Mouse (Mus musculus): ENCODE results near the gene Rrm2. TPM values are rescaled to one million over a fixed set of nuclear protein-coding genes. Genes with fewer than 3 reads are reported as not detected.

Gene Rrm2
- 248 and 263 TPM in 2 replicates for polyA plus RNA-seq (2015; fragmentation: Nextera tagmentation; extraction: Ambion mirVana)

DNA sequence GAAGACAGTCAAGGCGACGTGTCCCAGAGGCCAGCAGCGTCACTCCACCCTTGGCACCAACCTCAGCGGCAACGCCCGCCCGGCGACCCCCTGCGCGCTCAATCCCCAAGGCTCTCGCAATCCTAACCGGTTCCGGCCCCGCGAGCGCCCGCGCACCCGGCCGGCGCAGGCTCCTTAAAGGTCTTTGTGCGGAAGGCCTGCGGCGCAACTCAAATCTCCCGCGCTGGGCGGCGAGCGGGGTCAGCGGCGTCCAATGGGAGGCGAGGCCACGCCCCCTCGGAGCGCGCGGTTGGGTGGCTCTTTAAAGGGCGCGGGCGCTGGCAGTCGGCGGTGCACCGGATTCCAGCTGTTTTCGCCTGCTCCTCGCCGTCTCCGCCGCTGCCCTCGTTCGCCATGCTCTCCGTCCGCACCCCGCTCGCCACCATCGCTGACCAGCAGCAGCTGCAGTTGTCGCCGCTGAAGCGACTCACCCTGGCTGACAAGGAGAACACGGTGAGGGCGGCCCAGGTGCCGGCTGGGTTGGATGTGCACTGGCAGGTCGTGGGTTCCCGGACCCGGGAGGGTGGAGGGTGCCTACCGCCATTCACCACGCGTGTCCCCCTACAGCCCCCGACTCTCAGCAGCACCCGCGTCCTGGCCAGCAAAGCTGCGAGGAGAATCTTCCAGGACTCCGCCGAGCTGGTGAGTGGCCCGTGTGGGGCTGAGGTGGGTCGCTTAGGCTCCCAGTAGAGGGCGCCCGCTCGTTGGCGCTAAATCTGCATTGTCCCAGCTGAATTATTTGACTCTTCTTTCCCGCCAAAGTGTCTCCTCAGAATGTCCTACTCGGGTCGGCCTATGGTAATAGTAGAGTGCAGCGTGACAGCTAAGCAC lies at the start of gene Rrm2:
TSS of gene Rrm2 (plus strand) at position 288 of the 870 bp plus-strand sequence.
- peak; percentile 84 for ATAC-seq (ENCODE audit: extremely low read depth, insufficient number of reproducible peaks, low FRiP score, low TSS enrichment)
- H3K4me1 ChIP-seq = peaks cover 66% of the 10 kb centered on the region
- under 1% methylated on average over 77 of the region's 83 CpGs for WGBS

DNA sequence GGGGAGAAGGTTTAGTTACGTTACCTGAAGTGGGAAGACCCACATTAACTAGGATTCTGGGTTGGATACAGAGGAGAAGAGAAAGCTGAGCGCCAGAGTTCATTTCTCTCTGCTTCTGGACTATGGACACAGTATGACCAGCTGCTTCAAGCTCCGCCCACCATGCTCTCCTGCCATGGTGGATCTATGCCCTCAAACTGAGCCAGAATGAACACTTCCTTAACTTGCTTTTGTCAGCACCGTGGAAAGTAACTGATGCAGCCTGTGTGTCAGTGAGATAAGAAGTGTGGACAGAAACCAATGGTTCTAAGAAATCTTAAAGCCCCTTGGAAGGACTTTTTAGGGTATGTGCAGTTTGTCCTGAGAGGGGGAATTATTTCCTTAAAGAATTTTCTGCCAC lies 49.0 kb upstream of the Rrm2 start:
- H3K4me3 ChIP-seq = no peak overlapping the region
- H3K4me2 ChIP-seq = no peak overlapping the region
- no peak overlapping the region for H3K9ac ChIP-seq
- 65% methylated on average over 4 of the region's 4 CpGs for WGBS
- H3K36me3 ChIP-seq = peaks cover 94% of the 10 kb centered on the region
- H3K9me3 ChIP-seq = no peaks in the 10 kb centered on the region
- no peak overlapping the region for H3K27ac ChIP-seq (replicated peaks)
- no peak for ATAC-seq (ENCODE audit: extremely low read depth, insufficient number of reproducible peaks, low FRiP score, low TSS enrichment)
- peaks cover 54% of the 10 kb centered on the region for H3K4me1 ChIP-seq
- no peaks in the 10 kb centered on the region for H3K27me3 ChIP-seq (replicated peaks)

More for the DNA sequence above, at the start of gene Rrm2:
- H3K27me3 ChIP-seq (replicated peaks) = no peaks in the 10 kb centered on the region
- peak within 1 kb of the TSS; percentile 84 for H3K27ac ChIP-seq (replicated peaks)
- no peaks in the 10 kb centered on the region for H3K9me3 ChIP-seq
- peaks cover 35% of the 10 kb centered on the region for H3K36me3 ChIP-seq
- peak within 1 kb of the TSS; percentile 95 for H3K4me3 ChIP-seq
- peak within 1 kb of the TSS; percentile 93 for H3K4me2 ChIP-seq
- H3K9ac ChIP-seq = peak within 1 kb of the TSS; percentile 92

- H3K4me2 ChIP-seq = no peak overlapping the region
- no peak for ATAC-seq (ENCODE audit: extremely low read depth, insufficient number of reproducible peaks, low FRiP score, low TSS enrichment)
- H3K9me3 ChIP-seq = no peaks in the 10 kb centered on the region
- H3K4me3 ChIP-seq = no peak overlapping the region
- no peaks in the 10 kb centered on the region for H3K27me3 ChIP-seq (replicated peaks)
- WGBS = 90% methylated on average over 9 of the region's 9 CpGs
- peaks cover 45% of the 10 kb centered on the region for H3K4me1 ChIP-seq
- H3K9ac ChIP-seq = no peak overlapping the region
- H3K36me3 ChIP-seq = peaks cover 92% of the 10 kb centered on the region
- H3K27ac ChIP-seq (replicated peaks) = no peak overlapping the region
Measured at GRCm38 (mm10) chr12:24659923-24660322, 48.1 kb upstream of the Rrm2 start.

DNA sequence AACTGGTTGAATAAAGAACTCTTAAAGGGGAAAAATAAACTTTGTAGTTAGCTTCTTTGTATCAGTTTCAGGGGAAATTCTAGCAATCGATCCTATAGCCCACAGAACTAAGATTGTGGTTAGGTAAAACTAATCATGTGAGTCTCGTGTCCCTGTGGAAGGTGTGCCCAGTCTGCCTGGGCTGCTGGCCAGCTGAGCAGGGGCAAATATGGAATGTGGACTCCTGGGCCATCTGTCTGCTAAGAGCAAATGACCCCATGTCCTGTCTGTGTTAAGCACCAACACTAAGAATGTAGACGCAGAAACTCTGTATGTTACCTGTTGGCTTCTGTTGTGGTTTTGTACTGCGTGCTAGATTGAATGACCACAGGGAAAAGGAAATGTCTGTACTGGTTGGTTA lies 46.9 kb upstream of the Rrm2 start:
- peaks cover 80% of the 10 kb centered on the region for H3K36me3 ChIP-seq
- H3K27ac ChIP-seq (replicated peaks) = no peak overlapping the region
- no peak overlapping the region for H3K9ac ChIP-seq
- H3K4me2 ChIP-seq = no peak overlapping the region
- peaks cover 35% of the 10 kb centered on the region for H3K4me1 ChIP-seq
- H3K4me3 ChIP-seq = no peak overlapping the region
- ATAC-seq (ENCODE audit: extremely low read depth, insufficient number of reproducible peaks, low FRiP score, low TSS enrichment) = no peak
- WGBS = 63% methylated on average over 4 of the region's 4 CpGs
- H3K9me3 ChIP-seq = no peaks in the 10 kb centered on the region
- no peaks in the 10 kb centered on the region for H3K27me3 ChIP-seq (replicated peaks)

GRCm38 (mm10) chr12:24662131-24662530 lies 45.9 kb upstream of the Rrm2 start:
- 87% methylated on average over 5 of the region's 5 CpGs for WGBS
- Histone ChIP-seq H3K4me3 (no peak overlapping the region), H3K36me3 (peaks cover 73% of the 10 kb centered on the region)

GRCm38 (mm10) chr12:24680096-24680491 lies 27.9 kb upstream of the Rrm2 start:
- 20% methylated on average over 9 of the region's 9 CpGs for WGBS
- H3K36me3 ChIP-seq = no peaks in the 10 kb centered on the region

More at GRCm38 (mm10) chr12:24662131-24662530, 45.9 kb upstream of the Rrm2 start:
- no peak overlapping the region for H3K9ac ChIP-seq
- no peak overlapping the region for H3K27ac ChIP-seq (replicated peaks)
- peaks cover 25% of the 10 kb centered on the region for H3K4me1 ChIP-seq
- H3K9me3 ChIP-seq = no peaks in the 10 kb centered on the region
- ATAC-seq (ENCODE audit: extremely low read depth, insufficient number of reproducible peaks, low FRiP score, low TSS enrichment) = no peak
- no peaks in the 10 kb centered on the region for H3K27me3 ChIP-seq (replicated peaks)
- no peak overlapping the region for H3K4me2 ChIP-seq

GRCm38 (mm10) chr12:24680492-24681285 lies 27.4 kb upstream of the Rrm2 start:
- ATAC-seq (ENCODE audit: extremely low read depth, insufficient number of reproducible peaks, low FRiP score, low TSS enrichment) = no peak
- H3K4me1 ChIP-seq = peaks cover 32% of the 10 kb centered on the region
- H3K4me3 ChIP-seq = peak overlapping the region; percentile 65
- H3K9ac ChIP-seq = peak overlapping the region; percentile 83
- H3K4me2 ChIP-seq = peak overlapping the region; percentile 94
- 1% methylated on average over 53 of the region's 61 CpGs for WGBS
- H3K27me3 ChIP-seq (replicated peaks) = peaks cover 62% of the 10 kb centered on the region
- no peak overlapping the region for H3K27ac ChIP-seq (replicated peaks)
- H3K36me3 ChIP-seq = no peaks in the 10 kb centered on the region
- no peaks in the 10 kb centered on the region for H3K9me3 ChIP-seq

More at GRCm38 (mm10) chr12:24680096-24680491, 27.9 kb upstream of the Rrm2 start:
- Histone ChIP-seq H3K27me3 (replicated peaks) (peaks cover 58% of the 10 kb centered on the region), H3K27ac (replicated peaks) (no peak overlapping the region), H3K9ac (peak overlapping the region; percentile 83), H3K4me2 (peak overlapping the region; percentile 94), H3K4me3 (peak overlapping the region; percentile 65), H3K9me3 (no peaks in the 10 kb centered on the region), H3K4me1 (peaks cover 32% of the 10 kb centered on the region)
- ATAC-seq (ENCODE audit: extremely low read depth, insufficient number of reproducible peaks, low FRiP score, low TSS enrichment) = no peak

DNA sequence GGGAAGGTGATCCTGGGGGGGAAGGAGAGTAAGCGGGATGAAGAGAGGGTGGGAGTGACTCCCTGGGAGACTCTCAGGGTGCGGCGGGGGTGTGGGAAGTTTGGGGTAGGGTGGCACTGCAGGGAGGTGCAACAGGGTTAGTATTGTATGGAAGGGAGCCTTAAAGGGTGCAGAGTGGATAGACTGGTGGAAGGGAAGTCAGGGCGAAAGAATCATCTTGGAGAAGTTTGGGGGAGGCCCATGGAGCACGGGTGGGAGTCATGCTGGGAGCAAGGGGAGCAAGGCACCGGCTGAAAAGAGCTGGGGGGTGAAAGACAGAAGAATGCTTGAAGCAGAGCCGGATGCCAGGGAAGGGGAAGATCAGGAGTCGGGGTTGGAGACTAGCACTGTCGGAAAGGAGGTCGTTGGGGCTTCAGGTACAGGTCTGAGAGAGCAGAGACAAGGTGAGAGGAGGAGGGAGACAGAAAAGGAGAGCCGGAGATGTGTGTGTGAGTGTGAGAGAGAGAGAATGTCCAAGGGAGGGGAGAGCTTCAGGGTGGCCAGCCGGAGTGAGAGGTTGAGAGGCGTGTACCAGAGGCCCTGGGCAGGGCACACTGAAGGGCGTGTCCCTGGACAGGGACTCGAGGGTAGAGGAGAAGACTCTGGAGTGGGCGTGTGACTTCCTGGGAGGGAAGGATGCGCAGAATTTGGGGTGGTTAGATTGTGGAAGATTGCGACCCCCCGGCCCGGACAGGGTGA lies 26.6 kb upstream of the Rrm2 start, which contains the start of gene Cys1:
TSS of gene Cys1 (minus strand) at position 528 of the 738 bp plus-strand sequence.
- WGBS = 3% methylated on average over 20 of the region's 20 CpGs
- H3K36me3 ChIP-seq = no peaks in the 10 kb centered on the region
- peaks cover 68% of the 10 kb centered on the region for H3K27me3 ChIP-seq (replicated peaks)
- ATAC-seq (ENCODE audit: extremely low read depth, insufficient number of reproducible peaks, low FRiP score, low TSS enrichment) = peak; percentile 56; the same call in 1 of the 2 replicates
- H3K9ac ChIP-seq = peak within 1 kb of the TSS; percentile 83
- no peaks in the 10 kb centered on the region for H3K9me3 ChIP-seq
- H3K27ac ChIP-seq (replicated peaks) = peak within 1 kb of the TSS; percentile 40
- H3K4me1 ChIP-seq = peaks cover 32% of the 10 kb centered on the region
- H3K4me2 ChIP-seq = peak within 1 kb of the TSS; percentile 94
- H3K4me3 ChIP-seq = peak within 1 kb of the TSS; percentile 65

- Histone ChIP-seq H3K4me2 (peak overlapping the region; percentile 94), H3K4me1 (peaks cover 32% of the 10 kb centered on the region), H3K36me3 (no peaks in the 10 kb centered on the region), H3K27me3 (replicated peaks) (peaks cover 77% of the 10 kb centered on the region), H3K27ac (replicated peaks) (peak overlapping the region; percentile 40), H3K4me3 (no peak overlapping the region), H3K9ac (0 out of 2 replicates have a peak overlapping the region, but pooled peaks have one; percentile 5), H3K9me3 (no peaks in the 10 kb centered on the region)
- no peak for ATAC-seq (ENCODE audit: extremely low read depth, insufficient number of reproducible peaks, low FRiP score, low TSS enrichment)
- WGBS = 31% methylated on average over 8 of the region's 8 CpGs
Measured at GRCm38 (mm10) chr12:24682563-24682962, 25.5 kb upstream of the Rrm2 start.

- Histone ChIP-seq H3K36me3 (no peaks in the 10 kb centered on the region), H3K9ac (no peak overlapping the region), H3K4me1 (peaks cover 32% of the 10 kb centered on the region), H3K9me3 (no peaks in the 10 kb centered on the region), H3K27me3 (replicated peaks) (peaks cover 77% of the 10 kb centered on the region), H3K4me2 (no peak overlapping the region), H3K27ac (replicated peaks) (peak overlapping the region; percentile 40; the same call in 1 of the 2 replicates), H3K4me3 (no peak overlapping the region)
- ATAC-seq (ENCODE audit: extremely low read depth, insufficient number of reproducible peaks, low FRiP score, low TSS enrichment) = no peak
- 70% methylated on average over 7 of the region's 7 CpGs for WGBS
Measured at GRCm38 (mm10) chr12:24683461-24683860, 24.6 kb upstream of the Rrm2 start.
